14 mouse cellular contexts compared by ENCODE assay signal in the genomic region with DNA sequence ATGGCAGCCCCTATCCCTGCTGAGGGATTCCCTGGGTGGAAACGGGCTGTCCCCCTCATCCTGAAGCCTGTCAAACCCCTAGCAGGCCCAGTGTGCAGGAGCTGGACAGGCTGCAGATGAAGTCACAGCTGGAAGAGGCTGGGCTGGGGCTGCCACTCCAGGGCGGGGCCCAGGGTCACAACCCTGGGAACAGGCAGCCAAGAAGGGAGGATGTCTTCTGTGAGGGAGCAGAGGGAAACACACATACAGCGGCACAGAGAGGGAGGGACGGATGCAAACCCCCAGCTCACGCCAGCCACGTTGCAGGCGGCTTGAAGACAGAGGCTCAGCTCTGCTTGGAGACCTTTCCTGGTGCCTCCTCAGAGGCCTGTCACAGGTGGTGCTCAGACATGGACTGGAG. TPM values are rescaled to one million over a fixed set of nuclear protein-coding genes. Genes with fewer than 3 reads are reported as not detected.
DNase-seq lines count a peak whose midpoint lies in the region; ATAC-seq lines count a peak whose summit lies in the region.
"Had no signal": no experiment of that assay in that cellular context is flagged by ENCODE, and none has a peak within 500 bp of the region (broad histone marks: within the 10 kb centered on the region; RNA-seq: fewer than 3 reads in every experiment).

No protein-coding gene starts in this region.

- 57% methylated on average over 7 of the region's 7 CpGs for WGBS in kidney, embryonic 16.5 days
- WGBS in stomach, embryonic 15.5 days: 44% methylated on average over 7 of the region's 7 CpGs

- no peaks in the 10 kb centered on the region for H3K36me3 ChIP-seq in kidney, embryonic 16.5 days (ENCODE audit: insufficient read depth, low read length)
- H3K36me3 ChIP-seq in stomach, embryonic 15.5 days: no peaks in the 10 kb centered on the region
- H3K36me3 ChIP-seq: heart, embryonic 13.5 days; limb, embryonic 12.5 days had no signal

- H3K9me3 ChIP-seq in kidney, embryonic 16.5 days (ENCODE audit: low read length): no peaks in the 10 kb centered on the region
- no peaks in the 10 kb centered on the region for H3K9me3 ChIP-seq in stomach, embryonic 15.5 days
- H3K9me3 ChIP-seq: heart, embryonic 13.5 days; limb, embryonic 12.5 days; megakaryocyte, embryonic 14.5 days had no signal

- peaks cover 20% of the 10 kb centered on the region for H3K27me3 ChIP-seq in kidney, embryonic 16.5 days (ENCODE audit: insufficient read depth, low read length)
- peaks cover 21% of the 10 kb centered on the region for H3K27me3 ChIP-seq in stomach, embryonic 15.5 days (replicated peaks)

- H3K4me2 ChIP-seq in kidney, embryonic 16.5 days (replicated peaks; ENCODE audit: low read depth, low read length): no peak overlapping the region
- H3K4me2 ChIP-seq in stomach, embryonic 15.5 days: no peak overlapping the region
- H3K4me2 ChIP-seq: heart, embryonic 13.5 days; limb, embryonic 12.5 days had no signal

- ATAC-seq in kidney, embryonic 16.5 days (ENCODE audit: low FRiP score, low TSS enrichment): no peak
- peak; percentile 28 for ATAC-seq in stomach, embryonic 15.5 days (ENCODE audit: insufficient read depth, low FRiP score, low read depth)

- H3K27ac ChIP-seq in kidney, embryonic 16.5 days (ENCODE audit: low read length): no peak overlapping the region
- H3K27ac ChIP-seq in stomach, embryonic 15.5 days: peak overlapping the region; percentile 65
- H3K27ac ChIP-seq: heart, embryonic 13.5 days; limb, embryonic 12.5 days had no signal

- H3K4me1 ChIP-seq in kidney, embryonic 16.5 days (ENCODE audit: insufficient read depth, low read length): peaks cover 55% of the 10 kb centered on the region
- H3K4me1 ChIP-seq in stomach, embryonic 15.5 days: peaks cover 59% of the 10 kb centered on the region

- peak; percentile 71 for DNase-seq in kidney, postnatal 10 days
- DNase-seq in adipocyte (ENCODE audit: low spot score): peak; percentile 46
- peak; percentile 59 to 62 for DNase-seq in heart, postnatal 36 days
- no peak for DNase-seq in Muller cell, postnatal 12 days (ENCODE audit: inconsistent ontology term)
- no peak for DNase-seq in left cerebral cortex, adult 11 months (ENCODE audit: low spot score)
- no peak for DNase-seq in layer of hippocampus, adult 11-12 months (ENCODE audit: low spot score)
- DNase-seq: adrenal gland, adult 2 months; cerebellum, postnatal 10 days had no signal

- intact Hi-C loops in heart, postnatal 36 days (cut with DNase I): no loop called here

- no peak overlapping the region for H3K9ac ChIP-seq in kidney, embryonic 16.5 days (replicated peaks; ENCODE audit: low read length)
- H3K9ac ChIP-seq in stomach, embryonic 15.5 days: no peak overlapping the region
- H3K9ac ChIP-seq: heart, embryonic 13.5 days; limb, embryonic 12.5 days had no signal

- H3K4me3 ChIP-seq in kidney, embryonic 16.5 days (ENCODE audit: low read length): no peak overlapping the region
- no peak overlapping the region for H3K4me3 ChIP-seq in stomach, embryonic 15.5 days (replicated peaks)
- H3K4me3 ChIP-seq: heart, embryonic 13.5 days; limb, embryonic 12.5 days; megakaryocyte, embryonic 14.5 days had no signal

RNA-seq across cellular contexts. Expression of a gene that starts 6.7 kb away (rescaled TPM):
- polyA plus RNA-seq in kidney, embryonic 16.5 days (2015; fragmentation: Nextera tagmentation; extraction: Ambion mirVana): 0.05 and 0.09 TPM in 2 replicates
- under 1 TPM; 0.16 to 0.50 TPM for total RNA-seq in heart, postnatal 36 days (2021)
- 0.61 and 0.65 TPM in 2 replicates for polyA plus RNA-seq in stomach, embryonic 15.5 days (2015; fragmentation: Nextera tagmentation; extraction: Ambion mirVana)
- polyA plus RNA-seq: neural tube, embryonic 14.5 days had no signal

RNA-seq across cellular contexts. Expression of a gene that starts 27.8 kb away (rescaled TPM):
- polyA plus RNA-seq in kidney, embryonic 16.5 days (2015; fragmentation: Nextera tagmentation; extraction: Ambion mirVana): not detected in 2 replicates
- total RNA-seq in heart, postnatal 36 days (2021): not detected
- polyA plus RNA-seq in stomach, embryonic 15.5 days (2015; fragmentation: Nextera tagmentation; extraction: Ambion mirVana): 0.22 TPM in 2 replicates
- polyA plus RNA-seq: heart, embryonic 13.5 days; limb, embryonic 12.5 days had no signal

RNA-seq across cellular contexts. Expression of a gene that starts 46.0 kb away (rescaled TPM):
- polyA plus RNA-seq in kidney, embryonic 16.5 days (2015; fragmentation: Nextera tagmentation; extraction: Ambion mirVana): 6.8 and 7.6 TPM in 2 replicates
- 1 to 10 TPM; 5.2 to 5.5 TPM for total RNA-seq in heart, postnatal 36 days (2021)
- polyA plus RNA-seq in stomach, embryonic 15.5 days (2015; fragmentation: Nextera tagmentation; extraction: Ambion mirVana): 3.8 and 4.8 TPM in 2 replicates

Comparison
In these comparisons a context has a peak if more than half of its experiments do, and no peak if none do; other contexts are left out.
1. DNase-seq: peak in kidney, postnatal 10 days (single experiment), adipocyte (single experiment) and heart, postnatal 36 days (2 of 2); none in Muller cell, postnatal 12 days (single experiment), left cerebral cortex, adult 11 months (single experiment) and layer of hippocampus, adult 11-12 months (single experiment).